Mouse (Mus musculus): ENCODE measurements at regions not wholly inside any gene's neighbourhood (a gene's known extent, or its start where the extent isn't known, plus 50 kb on each side); places are given as distances from the start of the nearest gene placed in this dataset.

- no peak for DNase-seq (ENCODE audit: low read depth)
These were observed 192.2 kb downstream of the Lmo4 start for GRCm38 (mm10) chr3:144012820-144013219.

DNA sequence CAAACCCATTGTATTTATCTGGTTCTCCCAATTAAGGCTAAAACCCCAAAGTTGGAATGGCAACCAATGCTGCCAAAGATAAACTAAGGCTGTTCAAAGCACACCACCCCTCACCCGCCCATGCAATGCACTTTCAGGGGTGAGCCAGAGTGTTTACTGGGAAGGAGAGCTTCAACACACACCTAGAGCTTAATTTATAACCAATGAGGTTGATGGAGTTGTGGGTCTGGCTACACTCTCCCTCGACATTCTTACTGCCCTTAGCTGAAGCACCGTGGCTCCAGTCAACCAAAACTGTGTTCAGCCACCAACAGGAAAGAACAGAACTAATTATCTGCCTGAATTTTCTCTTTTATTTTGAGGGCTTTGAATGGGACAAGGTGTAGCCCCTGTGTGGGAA lies 192.8 kb downstream of the Lmo4 start:
- no peak for DNase-seq (ENCODE audit: low read depth)

GRCm38 (mm10) chr3:144011456-144012025 lies 193.5 kb downstream of the Lmo4 start:
- no peak for DNase-seq (ENCODE audit: low read depth)

GRCm38 (mm10) chr3:144010558-144010957 lies 194.5 kb downstream of the Lmo4 start:
- no peak for DNase-seq (ENCODE audit: low read depth)

GRCm38 (mm10) chr3:144007111-144007619 lies 197.9 kb downstream of the Lmo4 start:
- DNase-seq (ENCODE audit: low read depth), result no peak

- no peak for DNase-seq (ENCODE audit: low read depth)
These were observed 207.1 kb downstream of the Lmo4 start for GRCm38 (mm10) chr3:143997909-143998308.

DNA sequence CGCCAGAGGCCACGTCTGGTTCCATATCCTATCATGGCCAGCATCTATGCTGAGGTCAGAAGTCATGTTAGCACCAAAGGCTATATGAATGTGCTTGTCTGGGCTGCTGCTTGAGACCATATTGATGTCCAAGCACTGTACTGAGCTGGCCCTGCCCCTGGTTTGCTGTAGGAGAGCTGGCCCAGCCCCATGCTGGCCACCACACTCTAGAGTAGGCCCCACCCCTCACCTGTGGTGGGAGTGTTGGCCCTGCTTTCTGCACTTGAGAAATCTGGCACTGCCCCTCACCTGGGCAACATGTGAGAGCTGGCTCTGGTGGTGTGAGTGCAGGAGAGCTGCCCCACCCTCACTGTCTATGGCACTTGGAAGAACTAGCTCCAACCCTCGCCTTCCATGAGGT lies 210.0 kb downstream of the Lmo4 start:
- DNase-seq (ENCODE audit: low read depth), result no peak

DNA sequence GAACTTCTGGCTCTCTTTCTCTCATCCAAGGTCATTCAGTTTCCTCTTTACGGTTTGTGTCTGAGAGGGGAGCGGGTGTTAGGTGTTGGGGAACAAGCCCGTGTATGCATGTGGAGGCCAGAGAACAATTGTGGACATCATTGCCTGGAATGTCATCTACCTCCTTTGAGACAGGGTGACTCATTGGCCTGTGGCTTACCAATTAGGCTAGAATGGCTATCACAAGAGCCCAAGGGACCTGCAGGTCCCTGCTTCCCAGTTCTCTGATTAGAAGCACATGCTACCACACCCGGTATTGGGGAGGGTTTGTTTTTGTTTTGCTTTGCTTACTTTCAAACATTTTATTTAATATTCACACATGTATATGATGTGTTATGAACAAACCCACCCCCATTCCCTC lies 216.0 kb downstream of the Lmo4 start:
- DNase-seq (ENCODE audit: low read depth), result no peak

GRCm38 (mm10) chr3:143988037-143988436 lies 217.0 kb downstream of the Lmo4 start:
- no peak for DNase-seq (ENCODE audit: low read depth)

GRCm38 (mm10) chr3:143986798-143987197 lies 218.2 kb downstream of the Lmo4 start:
- DNase-seq (ENCODE audit: low read depth), result no peak

GRCm38 (mm10) chr3:143986200-143986506 lies 218.9 kb downstream of the Lmo4 start:
- no peak for DNase-seq (ENCODE audit: low read depth)

GRCm38 (mm10) chr3:143985349-143986199 lies 219.4 kb downstream of the Lmo4 start:
- no peak for DNase-seq (ENCODE audit: low read depth)

DNA sequence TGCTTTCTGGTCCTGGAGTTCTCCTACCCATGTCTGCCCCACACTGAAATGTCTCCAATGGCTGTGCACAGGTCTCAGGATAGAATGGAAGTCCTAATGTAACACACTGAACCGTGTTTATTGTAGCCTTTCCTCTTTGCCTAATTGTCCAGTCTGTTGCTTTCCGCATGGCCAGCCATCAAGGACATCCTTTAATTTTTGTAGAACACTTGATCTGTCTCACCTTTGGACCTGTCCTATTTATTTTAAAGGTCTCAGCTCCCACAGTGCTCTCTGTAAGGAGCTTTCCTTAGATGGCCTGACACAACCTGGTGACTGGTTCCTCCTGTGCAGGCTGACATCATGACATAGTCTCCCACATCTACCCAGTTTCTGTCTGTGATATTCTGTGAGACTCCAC lies 226.3 kb downstream of the Lmo4 start:
- no peak for DNase-seq (ENCODE audit: low read depth)

GRCm38 (mm10) chr3:143977886-143978447 lies 227.1 kb downstream of the Lmo4 start:
- DNase-seq (ENCODE audit: low read depth), result no peak

GRCm38 (mm10) chr3:143973582-143973981 lies 231.4 kb downstream of the Lmo4 start:
- no peak for DNase-seq (ENCODE audit: low read depth)

DNA sequence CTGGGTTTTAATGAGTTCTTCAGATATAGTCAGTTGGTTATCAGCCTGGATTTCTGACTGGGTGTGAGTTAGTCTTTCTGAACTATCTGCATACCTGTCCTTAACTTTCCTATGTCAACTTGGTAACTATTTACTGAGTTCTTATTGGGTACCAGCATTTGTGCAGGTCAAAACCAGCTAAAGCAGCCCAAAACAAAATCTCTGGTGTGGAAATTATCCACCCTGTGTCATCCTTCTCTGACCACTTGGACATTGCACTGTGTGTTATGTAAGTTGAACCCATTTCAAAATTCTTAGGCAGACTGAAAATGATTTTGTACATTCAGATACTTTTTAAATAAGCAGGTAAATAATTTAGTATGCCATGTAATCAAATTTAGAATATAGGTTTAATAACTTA lies 232.7 kb downstream of the Lmo4 start:
- DNase-seq (ENCODE audit: low read depth), result no peak

DNA sequence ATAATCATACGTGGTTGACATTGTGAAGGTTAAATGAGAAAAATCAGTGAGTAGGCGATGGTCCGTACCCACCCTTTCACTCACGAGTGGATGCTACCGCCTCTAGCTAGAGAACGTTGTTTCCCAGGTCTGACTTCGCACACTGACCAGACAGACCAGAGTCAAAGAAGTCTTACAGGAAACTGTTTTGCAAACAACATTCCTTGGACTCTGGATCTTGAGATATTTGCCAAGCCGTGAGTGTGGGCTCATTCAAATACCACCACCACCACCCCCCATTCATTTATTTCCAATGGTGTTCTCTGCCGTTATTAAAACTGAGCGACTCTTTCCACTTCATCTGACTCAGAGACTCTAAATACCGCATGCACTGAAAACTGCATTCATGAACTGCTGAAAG lies 234.2 kb downstream of the Lmo4 start:
- no peak for DNase-seq (ENCODE audit: low read depth)

DNA sequence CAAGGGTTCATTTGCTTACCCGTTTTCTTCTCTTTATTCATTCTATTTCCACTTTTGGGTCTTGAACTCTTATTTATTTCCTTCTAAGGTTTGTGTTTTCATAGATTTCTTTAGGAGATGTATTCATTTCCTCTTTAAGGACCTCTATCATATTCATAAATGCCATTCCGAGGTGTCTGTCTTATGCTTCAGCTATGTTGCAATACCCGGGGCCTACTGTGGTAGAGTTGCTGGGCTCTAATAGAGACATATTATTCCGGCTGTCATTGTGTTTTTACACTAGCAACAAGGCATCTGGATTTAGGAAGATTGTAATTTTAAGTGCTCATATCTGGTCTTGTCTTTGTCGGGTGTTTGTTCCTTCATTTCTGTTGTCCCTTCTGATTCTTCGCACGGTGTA lies 249.5 kb downstream of the Lmo4 start:
- no peak for DNase-seq (ENCODE audit: low read depth)

- DNase-seq (ENCODE audit: low read depth), result no peak
These were observed 250.2 kb downstream of the Lmo4 start for GRCm38 (mm10) chr3:143954822-143955221.

DNA sequence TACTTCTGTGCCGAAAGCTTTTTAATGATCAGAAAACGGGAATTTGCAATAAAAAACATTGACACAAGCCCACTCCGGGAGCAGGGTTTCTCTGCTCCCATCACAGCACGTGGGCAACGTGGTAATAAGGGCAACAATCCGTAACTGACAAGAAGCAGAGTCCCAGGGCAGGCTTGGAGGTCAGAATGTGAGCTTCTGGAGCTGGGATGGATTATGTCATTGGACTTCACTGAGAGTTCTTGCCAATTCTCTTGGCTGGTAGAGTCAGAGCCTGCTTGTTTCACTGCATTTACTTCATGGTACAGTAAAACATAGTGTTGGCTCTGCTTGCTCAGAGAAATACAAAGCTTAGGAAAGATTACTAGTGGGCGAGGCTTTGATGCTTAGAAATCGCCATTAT lies 252.7 kb downstream of the Lmo4 start:
- DNase-seq (ENCODE audit: low read depth), result peak; percentile 35

DNA sequence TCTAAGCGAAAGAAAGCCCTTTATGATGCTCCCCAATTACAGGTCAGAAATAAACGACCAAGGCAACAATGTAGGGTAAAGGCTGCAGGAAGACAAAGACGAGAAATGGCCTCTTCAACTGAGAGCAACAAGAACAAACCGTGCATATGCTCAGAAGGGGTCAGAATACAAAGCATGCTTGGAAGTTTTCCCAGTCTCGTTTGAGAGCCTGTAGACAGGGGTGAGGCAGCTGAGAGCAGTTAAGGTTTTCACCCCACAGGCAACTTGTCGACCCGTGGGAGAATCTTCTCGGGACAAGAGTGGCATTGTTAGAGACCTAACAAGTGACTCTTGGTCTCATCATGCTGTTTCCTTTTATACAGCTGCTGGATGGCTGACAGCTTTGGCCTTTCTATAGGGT lies 255.4 kb downstream of the Lmo4 start:
- no peak for DNase-seq (ENCODE audit: low read depth)

GRCm38 (mm10) chr3:143949026-143949637 lies 255.9 kb downstream of the Lmo4 start:
- no peak for DNase-seq (ENCODE audit: low read depth)

GRCm38 (mm10) chr3:143947938-143948267 lies 257.1 kb downstream of the Lmo4 start:
- DNase-seq (ENCODE audit: low read depth), result no peak

Data from fibroblast of lung, adult 2 months (primary cell).